Mouse (Mus musculus) forebrain, embryonic 11.5 days (tissue): ENCODE measurements around the gene Fhl2. TPM values are rescaled to one million over a fixed set of nuclear protein-coding genes. Genes with fewer than 3 reads are reported as not detected.

Experiments used
- ATAC-seq: fragments of 200-750 bp; cut with Nextera tagmentation; replicated peaks from 2 replicates; pipeline ENCODE4 v1.8.0; 2017; ENCODE audit warnings: moderate TSS enrichment; ENCODE audit not compliant: low FRiP score
- DNase-seq: peaks from one replicate; pipeline ENCODE4 v3.0.0-alpha.2; 2017; ENCODE audit warnings: low spot score
- H3K27ac ChIP-seq: fragments of 300-500 bp; sonication (generic); 2 replicates; pipeline ENCODE4 v1.5.1; 2014; ENCODE audit warnings: low read depth, low read length
- H3K27me3 ChIP-seq: fragments of 300-500 bp; sonication (generic); 2 replicates; pipeline ENCODE4 v1.6.1; 2014; ENCODE audit warnings: mild to moderate bottlenecking, low read length, mixed read lengths; ENCODE audit not compliant: control insufficient read depth, insufficient read depth
- H3K36me3 ChIP-seq: fragments of 300-500 bp; sonication (generic); 2 replicates; pipeline ENCODE4 v1.6.1; 2014; ENCODE audit warnings: mild to moderate bottlenecking, low read length, moderate library complexity, mixed read lengths; ENCODE audit not compliant: control insufficient read depth, insufficient read depth
- H3K4me1 ChIP-seq: fragments of 300-500 bp; sonication (generic); replicated peaks from 2 replicates; pipeline ENCODE4 v1.6.1; 2014; ENCODE audit warnings: low read length, mixed read lengths; ENCODE audit not compliant: control insufficient read depth, insufficient read depth
- H3K4me2 ChIP-seq: fragments of 300-500 bp; sonication (generic); 2 replicates; pipeline ENCODE4 v1.6.1; 2014; ENCODE audit warnings: low read depth, mild to moderate bottlenecking, low read length, moderate library complexity, mixed read lengths; ENCODE audit not compliant: severe bottlenecking
- H3K4me3 ChIP-seq: fragments of 300-500 bp; sonication (generic); 2 replicates; pipeline ENCODE4 v1.5.1; 2014; ENCODE audit warnings: low read depth, low read length
- H3K9ac ChIP-seq: fragments of 300-500 bp; sonication (generic); 2 replicates; pipeline ENCODE4 v1.6.1; 2014; ENCODE audit warnings: low read length
- H3K9me3 ChIP-seq: fragments of 300-500 bp; sonication (generic); 2 replicates; pipeline ENCODE4 v1.6.1; 2016; ENCODE audit warnings: low read length, mixed read lengths; ENCODE audit not compliant: control insufficient read depth
- WGBS: fragments of 180-500 bp; shearing (Covaris S2); extraction: QIAGEN DNeasy Blood & Tissue Kit; methylation state at CpG from one replicate; pipeline ENCODE4 v1.1.7; 2014; 5-methylcytosine and 5-hydroxymethylcytosine counted together
- polyA plus RNA-seq: library from polyadenylated mRNA; unstranded; fragments of >200 nt; fragmentation: Nextera tagmentation; extraction: Ambion mirVana; gene quantifications from 2 replicates; pipeline ENCODE4 v1.2.1, GENCODE M21; 2014

The Fhl2 gene
- polyA plus RNA-seq, 1 experiment from 2014 or later, result 4.0 TPM

DNA sequence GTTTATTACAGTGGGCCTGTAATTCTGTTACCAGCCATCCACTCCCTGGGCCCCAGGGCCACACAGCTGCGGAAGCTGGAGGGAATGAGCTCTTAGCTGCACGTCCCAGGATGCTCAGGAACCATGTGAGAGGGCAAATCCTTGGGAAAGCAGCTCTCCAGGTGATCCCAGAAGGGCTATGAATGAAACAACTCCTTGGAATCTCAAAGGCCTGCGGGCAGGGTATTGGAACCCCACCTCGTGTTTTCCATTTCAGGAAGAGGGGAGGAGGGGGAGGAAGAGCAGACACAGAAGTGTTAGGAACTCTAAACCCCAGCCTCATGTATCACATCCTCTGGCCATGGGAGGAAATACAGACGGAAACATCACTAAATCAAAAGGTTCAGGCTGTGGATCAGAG is 28.8 kb downstream of the Fhl2 start:
- Histone ChIP-seq H3K9me3 (no peaks in the 10 kb centered on the region), H3K27ac (no peak overlapping the region), H3K36me3 (no peaks in the 10 kb centered on the region), H3K27me3 (0 out of 2 replicates have a peak, but pooled peaks cover 1% of the 10 kb centered on the region), H3K9ac (no peak overlapping the region), H3K4me2 (no peak overlapping the region), H3K4me1 (0 out of 2 replicates have a peak, but pooled peaks cover 2% of the 10 kb centered on the region), H3K4me3 (no peak overlapping the region)
- ATAC-seq, result no peak
- DNase-seq, result no peak
- 42% methylated on average over 5 of the region's 5 CpGs for WGBS

DNA sequence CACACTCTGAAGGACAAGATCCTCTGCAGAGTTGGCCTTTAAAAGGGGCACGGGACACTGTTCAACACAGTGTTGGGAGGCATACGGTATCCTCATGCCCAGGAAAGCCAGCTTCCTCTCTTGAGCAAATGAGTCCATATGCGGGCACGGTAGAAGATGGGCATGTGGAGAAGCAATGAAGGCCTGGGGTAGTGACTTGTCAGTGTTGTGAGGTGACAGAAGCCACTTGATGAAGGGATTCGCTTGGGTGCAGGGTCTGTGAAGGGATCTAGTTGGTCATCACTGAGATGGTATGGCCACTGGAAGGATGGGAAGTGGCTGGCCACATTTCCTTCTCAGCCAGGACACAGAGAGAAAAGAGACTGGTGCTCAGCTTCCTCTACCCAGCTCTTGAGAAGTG is 32.2 kb downstream of the Fhl2 start:
- no peak overlapping the region for H3K9ac ChIP-seq
- H3K36me3 ChIP-seq, result no peaks in the 10 kb centered on the region
- 0 out of 2 replicates have a peak, but pooled peaks cover 2% of the 10 kb centered on the region for H3K4me1 ChIP-seq
- no peak overlapping the region for H3K4me3 ChIP-seq
- H3K4me2 ChIP-seq, result no peak overlapping the region
- no peak overlapping the region for H3K27ac ChIP-seq
- DNase-seq (no peak), ATAC-seq (no peak)
- WGBS, result 93% methylated on average over 5 of the region's 5 CpGs
- 0 out of 2 replicates have a peak, but pooled peaks cover 2% of the 10 kb centered on the region for H3K27me3 ChIP-seq
- H3K9me3 ChIP-seq, result no peaks in the 10 kb centered on the region

DNA sequence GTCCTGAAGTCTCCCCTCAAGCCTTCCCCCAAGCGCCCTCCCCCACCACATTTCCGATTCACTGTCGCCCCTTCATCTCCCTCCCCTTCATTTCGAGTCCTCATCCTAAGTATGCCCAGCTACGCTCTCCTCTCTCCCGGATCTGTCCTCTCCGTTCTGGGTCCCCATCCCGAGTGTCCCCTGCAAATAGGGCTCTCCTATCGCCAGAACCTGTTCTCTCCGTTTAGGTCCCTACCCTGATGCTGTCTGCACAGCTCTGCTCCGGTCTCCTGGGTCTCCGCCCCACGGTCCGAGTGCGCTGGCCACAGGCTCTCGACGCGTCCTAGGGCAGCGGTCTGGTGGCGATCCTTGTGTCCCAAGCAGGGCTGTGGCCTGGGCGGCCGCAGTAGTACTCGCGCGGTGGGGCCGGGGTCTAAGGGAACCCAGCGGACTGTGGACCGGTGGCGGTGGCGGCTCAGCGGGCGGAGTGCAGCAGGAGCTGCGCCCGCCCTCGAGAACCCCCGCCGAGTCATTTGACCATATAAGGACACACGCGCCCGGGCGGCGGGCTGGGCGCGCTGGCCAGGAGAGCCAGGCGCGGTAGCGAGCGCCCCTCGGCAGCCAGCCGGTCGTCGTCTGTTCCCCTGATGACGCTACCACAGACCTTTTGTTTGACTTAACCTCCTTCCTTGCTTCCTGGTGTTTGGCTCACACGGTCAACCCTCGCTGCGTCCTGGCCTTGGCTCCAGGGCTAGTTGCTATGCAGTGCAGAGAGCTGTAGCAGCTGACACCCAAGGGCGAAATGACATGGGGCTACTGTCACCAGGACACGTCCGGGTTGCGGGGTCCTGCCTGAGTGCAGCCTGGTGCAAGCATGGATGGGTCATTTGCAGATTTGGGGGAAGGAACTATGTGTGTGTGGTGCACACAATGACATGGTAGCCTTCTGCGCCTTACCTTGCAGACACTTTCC is 33.0 kb downstream of the Fhl2 start:
- peak overlapping the region; percentile 68 for H3K4me2 ChIP-seq
- WGBS, result 5% methylated on average over 60 of the region's 61 CpGs
- H3K36me3 ChIP-seq, result no peaks in the 10 kb centered on the region
- peak overlapping the region; percentile 51 for H3K4me3 ChIP-seq
- 0 out of 2 replicates have a peak, but pooled peaks cover 2% of the 10 kb centered on the region for H3K27me3 ChIP-seq
- peak; percentile 74 for DNase-seq
- 0 out of 2 replicates have a peak, but pooled peaks cover 2% of the 10 kb centered on the region for H3K4me1 ChIP-seq
- ATAC-seq, result peak; percentile 89
- peak overlapping the region; percentile 61 for H3K9ac ChIP-seq
- no peaks in the 10 kb centered on the region for H3K9me3 ChIP-seq
- no peak overlapping the region for H3K27ac ChIP-seq

DNA sequence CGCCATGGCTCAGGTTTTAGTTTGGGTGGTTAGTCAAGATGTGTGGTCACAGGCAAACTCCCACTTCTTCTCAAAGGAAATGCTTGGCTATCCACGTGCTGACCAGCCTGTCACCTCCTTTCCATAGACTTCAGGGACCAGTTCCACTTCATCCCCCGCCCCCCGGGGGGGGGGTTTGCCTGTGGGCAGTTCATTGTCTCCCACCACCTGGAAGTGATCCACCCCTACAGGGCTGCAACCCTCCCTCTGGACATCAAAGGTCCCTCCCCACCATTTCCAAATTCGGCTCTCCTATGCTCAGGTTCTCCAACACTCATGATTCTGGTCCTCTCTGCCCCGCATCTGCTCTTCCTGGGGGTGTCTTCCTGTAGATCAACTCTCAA is 33.7 kb downstream of the Fhl2 start:
- peak overlapping the region; percentile 51 for H3K4me3 ChIP-seq
- DNase-seq (no peak), ATAC-seq (peak; percentile 45)
- WGBS, result 2% methylated on average over 6 of the region's 6 CpGs
- H3K36me3 ChIP-seq, result no peaks in the 10 kb centered on the region
- H3K4me2 ChIP-seq, result peak overlapping the region; percentile 68
- no peaks in the 10 kb centered on the region for H3K9me3 ChIP-seq
- no peak overlapping the region for H3K27ac ChIP-seq
- H3K27me3 ChIP-seq, result 0 out of 2 replicates have a peak, but pooled peaks cover 2% of the 10 kb centered on the region
- H3K9ac ChIP-seq, result peak overlapping the region; percentile 61
- 0 out of 2 replicates have a peak, but pooled peaks cover 2% of the 10 kb centered on the region for H3K4me1 ChIP-seq

DNA sequence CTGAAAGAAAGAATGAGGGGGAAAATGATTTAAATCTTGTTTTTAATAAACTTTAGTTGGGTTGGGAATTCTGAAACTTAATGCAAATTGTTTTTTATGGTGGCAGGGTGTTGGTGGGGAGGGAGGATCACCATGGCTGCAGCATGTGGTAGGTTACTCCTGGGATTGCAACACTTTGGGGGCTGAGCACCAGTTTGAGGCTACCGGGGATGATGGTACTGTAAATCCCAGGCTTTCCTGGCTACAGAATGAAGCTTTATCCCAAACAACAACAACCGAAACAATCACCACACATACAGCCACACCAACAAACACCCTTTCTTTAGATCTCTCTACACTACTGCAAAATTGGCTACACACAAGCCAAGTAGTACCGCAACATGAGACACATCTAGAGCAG is 34.4 kb downstream of the Fhl2 start:
- WGBS, result 92% methylated on average over 3 of the region's 3 CpGs
- DNase-seq (no peak), ATAC-seq (no peak)
- Histone ChIP-seq H3K27ac (no peak overlapping the region), H3K27me3 (0 out of 2 replicates have a peak, but pooled peaks cover 2% of the 10 kb centered on the region), H3K9me3 (no peaks in the 10 kb centered on the region), H3K4me3 (no peak overlapping the region), H3K9ac (no peak overlapping the region), H3K4me1 (0 out of 2 replicates have a peak, but pooled peaks cover 2% of the 10 kb centered on the region), H3K36me3 (no peaks in the 10 kb centered on the region), H3K4me2 (no peak overlapping the region)

DNA sequence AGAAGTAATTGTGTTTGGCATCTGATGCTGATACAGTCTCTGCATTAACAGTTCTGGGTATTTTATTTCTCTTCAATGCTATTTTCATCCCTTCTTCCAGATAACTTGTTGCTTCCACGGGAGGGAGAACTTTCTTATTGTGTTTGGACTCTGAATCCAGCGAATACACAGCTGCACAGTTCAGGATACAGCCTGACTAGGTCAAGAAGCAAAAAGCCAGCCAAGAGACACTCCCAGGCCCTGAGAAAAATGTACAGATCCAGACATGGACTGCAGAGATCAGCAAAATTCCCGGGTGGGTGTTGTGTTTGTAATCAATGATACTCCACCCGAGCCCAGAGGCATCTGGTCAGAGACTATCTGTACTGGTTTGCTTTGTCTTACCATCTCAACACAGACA is 37.4 kb downstream of the Fhl2 start:
- no peak overlapping the region for H3K4me3 ChIP-seq
- H3K4me2 ChIP-seq, result no peak overlapping the region
- H3K27ac ChIP-seq, result no peak overlapping the region
- H3K4me1 ChIP-seq, result 0 out of 2 replicates have a peak, but pooled peaks cover 2% of the 10 kb centered on the region
- ATAC-seq (no peak), DNase-seq (no peak)
- 0 out of 2 replicates have a peak, but pooled peaks cover 2% of the 10 kb centered on the region for H3K27me3 ChIP-seq
- no peaks in the 10 kb centered on the region for H3K36me3 ChIP-seq
- no peaks in the 10 kb centered on the region for H3K9me3 ChIP-seq
- WGBS, result 82% methylated on average over 4 of the region's 4 CpGs
- no peak overlapping the region for H3K9ac ChIP-seq

DNA sequence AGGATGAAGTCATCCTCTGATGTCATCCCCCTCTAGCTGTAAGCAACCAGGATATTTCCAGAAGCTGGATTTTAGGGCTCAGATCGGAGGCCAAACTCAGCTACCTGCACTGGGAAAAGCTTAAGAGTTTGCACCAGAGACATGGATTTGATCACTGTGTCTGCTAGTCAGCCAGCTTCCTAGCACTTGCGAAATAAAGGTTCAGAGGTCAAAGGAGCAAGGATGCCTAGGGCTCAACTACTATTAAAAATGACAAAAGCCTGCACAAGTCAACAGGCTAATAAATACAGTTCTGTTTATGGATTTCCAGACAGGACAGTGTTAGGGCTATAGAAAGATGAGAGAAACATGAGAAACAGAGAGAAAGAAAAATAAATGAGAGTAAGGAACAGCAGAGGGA is 38.9 kb downstream of the Fhl2 start:
- Histone ChIP-seq H3K4me1 (no peaks in the 10 kb centered on the region), H3K9me3 (no peaks in the 10 kb centered on the region), H3K9ac (no peak overlapping the region), H3K4me2 (no peak overlapping the region), H3K4me3 (no peak overlapping the region), H3K36me3 (no peaks in the 10 kb centered on the region), H3K27me3 (no peaks in the 10 kb centered on the region), H3K27ac (no peak overlapping the region)
- ATAC-seq (no peak), DNase-seq (no peak)
- WGBS, result 80% methylated on average over 2 of the region's 2 CpGs

DNA sequence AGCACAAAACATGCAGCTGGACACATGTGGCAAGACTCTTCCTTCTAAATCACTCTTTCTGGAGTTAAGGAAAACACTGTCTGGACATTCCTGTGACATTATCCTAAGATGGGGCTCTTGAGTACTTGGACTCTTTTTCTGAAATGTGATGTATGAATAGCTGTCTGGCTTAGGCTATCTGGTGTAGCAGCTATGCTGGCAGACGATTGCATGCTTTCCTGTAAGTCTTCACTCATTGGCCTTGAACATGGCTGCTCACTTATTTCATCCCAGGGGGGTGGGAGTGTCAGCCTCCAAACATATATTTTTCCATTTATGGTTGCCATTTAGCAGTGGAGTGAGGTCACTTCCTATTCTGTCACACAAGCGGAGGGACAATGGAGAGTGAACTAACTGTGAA is 42.3 kb downstream of the Fhl2 start:
- Histone ChIP-seq H3K9ac (no peak overlapping the region), H3K27me3 (no peaks in the 10 kb centered on the region), H3K9me3 (no peaks in the 10 kb centered on the region), H3K4me2 (no peak overlapping the region), H3K4me3 (no peak overlapping the region), H3K4me1 (no peaks in the 10 kb centered on the region), H3K36me3 (no peaks in the 10 kb centered on the region), H3K27ac (no peak overlapping the region)
- DNase-seq (no peak), ATAC-seq (no peak)
- 89% methylated on average over 2 of the region's 2 CpGs for WGBS
